Mouse (Mus musculus) lung, embryonic 14.5 days (tissue): Measurements from ENCODE around the gene Dnajc28. TPM values are rescaled to one million over a fixed set of nuclear protein-coding genes. Genes with fewer than 3 reads are reported as not detected.
A peak's percentile ranks its signal among the peaks of the same experiment; 100 is the strongest.

Experiments
- ATAC-seq: fragments of 200-750 bp; cut with Nextera tagmentation; 2 replicates; pipeline ENCODE4 v1.8.0; 2017; ENCODE audit warnings: mild to moderate bottlenecking, moderate TSS enrichment, moderate library complexity; ENCODE audit not compliant: insufficient read depth
- DNase-seq: peaks from one replicate; pipeline ENCODE4 v3.0.0-alpha.2; 2015
- H3K27ac ChIP-seq: fragments of 300-500 bp; sonication (generic); 2 replicates; pipeline ENCODE4 v1.5.1; 2014; ENCODE audit warnings: low read depth, mild to moderate bottlenecking, moderate library complexity
- H3K27me3 ChIP-seq: fragments of 300-500 bp; sonication (generic); 2 replicates; pipeline ENCODE4 v1.6.1; 2014; ENCODE audit warnings: low read length, control low read depth; ENCODE audit not compliant: insufficient read depth
- H3K36me3 ChIP-seq: fragments of 300-500 bp; sonication (generic); 2 replicates; pipeline ENCODE4 v1.6.1; 2014; ENCODE audit warnings: control low read depth; ENCODE audit not compliant: insufficient read depth
- H3K4me1 ChIP-seq: fragments of 300-500 bp; sonication (generic); 2 replicates; pipeline ENCODE4 v1.6.1; 2014; ENCODE audit warnings: antibody characterized with exemption, control low read depth; ENCODE audit not compliant: insufficient read depth
- H3K4me2 ChIP-seq: fragments of 300-500 bp; sonication (generic); 2 replicates; pipeline ENCODE4 v1.6.1; 2014; ENCODE audit warnings: mild to moderate bottlenecking
- H3K4me3 ChIP-seq: fragments of 300-500 bp; sonication (generic); 2 replicates; pipeline ENCODE4 v1.5.1; 2014; ENCODE audit warnings: low read depth, low read length
- H3K9ac ChIP-seq: fragments of 300-500 bp; sonication (generic); 2 replicates; pipeline ENCODE4 v1.6.1; 2014
- H3K9me3 ChIP-seq: fragments of 300-500 bp; sonication (generic); 2 replicates; pipeline ENCODE4 v1.6.1; 2016; ENCODE audit warnings: low read depth, low read length, control low read depth
- CTCF ChIP-seq: IDR thresholded peaks from 2 replicates; pipeline ENCODE4 v1.5.1; 2016; ENCODE audit warnings: antibody characterized with exemption, low read depth
- WGBS: fragments of 180-500 bp; shearing (Covaris S2); extraction: QIAGEN DNeasy Blood & Tissue Kit; methylation state at CpG from one replicate; pipeline ENCODE4 v1.1.7; 2014; 5-methylcytosine and 5-hydroxymethylcytosine counted together
- polyA plus RNA-seq: library from polyadenylated mRNA; unstranded; fragments of >200 nt; fragmentation: Nextera tagmentation; extraction: Ambion mirVana; gene quantifications from 2 replicates; pipeline ENCODE4 v1.2.1, GENCODE M21; 2014

Gene Dnajc28
- polyA plus RNA-seq, 1 experiment from 2014 or later, result 2.7 TPM

- no peak for ATAC-seq
Observed at GRCm38 (mm10) chr16:91655285-91655684, 36.5 kb upstream of the Dnajc28 start.

DNA sequence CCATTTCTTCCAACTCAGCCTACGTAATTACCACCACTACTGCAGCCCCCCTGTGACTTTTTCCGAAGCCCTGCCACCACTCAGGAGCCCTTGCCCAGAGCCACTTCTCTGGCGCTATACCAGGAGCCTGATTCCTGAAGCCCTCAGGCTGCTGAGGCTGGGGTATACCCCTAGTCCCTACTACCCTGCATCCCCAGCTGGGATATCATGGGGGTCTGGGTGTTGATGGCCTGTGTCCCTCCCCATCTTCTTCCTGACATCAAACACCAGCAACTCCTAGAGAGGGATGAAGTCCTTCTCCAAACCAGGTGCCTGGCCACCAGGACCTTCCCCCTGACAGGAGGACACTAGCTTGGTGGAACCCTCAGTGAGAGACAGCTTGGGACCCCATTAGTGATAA, 33.4 kb upstream of the Dnajc28 start:
- WGBS, result 88% methylated on average over 3 of the region's 3 CpGs
- Histone ChIP-seq H3K27me3 (no peaks in the 10 kb centered on the region), H3K4me3 (no peak overlapping the region), H3K9me3 (no peaks in the 10 kb centered on the region), H3K4me2 (no peak overlapping the region), H3K4me1 (no peaks in the 10 kb centered on the region), H3K36me3 (peaks cover 59% of the 10 kb centered on the region), H3K9ac (no peak overlapping the region), H3K27ac (no peak overlapping the region)
- DNase-seq, result no peak
- no peak for TF ChIP-seq CTCF
- no peak for ATAC-seq

More at GRCm38 (mm10) chr16:91655285-91655684, 36.5 kb upstream of the Dnajc28 start:
- WGBS, result 95% methylated on average over 9 of the region's 9 CpGs
- DNase-seq, result no peak
- Histone ChIP-seq H3K4me2 (no peak overlapping the region), H3K4me1 (no peaks in the 10 kb centered on the region), H3K9me3 (no peaks in the 10 kb centered on the region; the same call in 1 of the 2 replicates), H3K27me3 (no peaks in the 10 kb centered on the region), H3K4me3 (no peak overlapping the region), H3K36me3 (peaks cover 90% of the 10 kb centered on the region), H3K9ac (no peak overlapping the region), H3K27ac (no peak overlapping the region)
- no peak for TF ChIP-seq CTCF

GRCm38 (mm10) chr16:91649781-91650180, 31.0 kb upstream of the Dnajc28 start:
- ATAC-seq, result no peak
- no peaks in the 10 kb centered on the region for H3K9me3 ChIP-seq
- H3K27ac ChIP-seq, result no peak overlapping the region
- no peak for DNase-seq
- H3K27me3 ChIP-seq, result no peaks in the 10 kb centered on the region
- peaks cover 35% of the 10 kb centered on the region for H3K36me3 ChIP-seq
- peak overlapping the region; percentile 36; the same call in 1 of the 2 replicates for H3K4me2 ChIP-seq
- H3K4me1 ChIP-seq, result no peaks in the 10 kb centered on the region
- TF ChIP-seq CTCF, result no peak
- no peak overlapping the region for H3K9ac ChIP-seq
- H3K4me3 ChIP-seq, result no peak overlapping the region

DNA sequence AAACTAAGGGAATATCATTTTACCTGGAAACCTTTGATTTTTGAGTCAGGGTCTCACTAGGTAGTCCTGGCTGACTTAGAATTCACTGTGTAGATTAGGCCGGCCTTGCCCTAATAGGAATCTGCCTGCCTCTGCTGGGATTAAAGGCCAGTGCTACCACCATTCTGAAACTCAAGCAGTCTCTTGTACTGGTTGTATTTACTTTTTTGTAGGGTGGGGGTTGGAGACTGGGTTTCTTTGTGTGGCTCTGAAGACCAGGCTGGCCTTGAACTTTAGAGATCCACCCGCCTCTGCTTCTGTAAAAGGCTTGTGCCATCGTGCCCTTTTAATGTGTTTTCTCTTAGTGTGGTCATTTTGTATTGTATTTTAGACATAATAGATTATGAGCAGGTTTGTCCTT, 30.4 kb upstream of the Dnajc28 start:
- no peak for TF ChIP-seq CTCF
- no peaks in the 10 kb centered on the region for H3K4me1 ChIP-seq
- no peaks in the 10 kb centered on the region for H3K9me3 ChIP-seq
- ATAC-seq, result no peak
- peaks cover 31% of the 10 kb centered on the region for H3K36me3 ChIP-seq
- DNase-seq, result no peak
- 61% methylated on average over 3 of the region's 3 CpGs for WGBS
- H3K4me2 ChIP-seq, result peak overlapping the region; percentile 66
- peak overlapping the region; percentile 83 for H3K4me3 ChIP-seq
- peak overlapping the region; percentile 24; the same call in 1 of the 2 replicates for H3K9ac ChIP-seq
- H3K27me3 ChIP-seq, result no peaks in the 10 kb centered on the region
- H3K27ac ChIP-seq, result no peak overlapping the region

DNA sequence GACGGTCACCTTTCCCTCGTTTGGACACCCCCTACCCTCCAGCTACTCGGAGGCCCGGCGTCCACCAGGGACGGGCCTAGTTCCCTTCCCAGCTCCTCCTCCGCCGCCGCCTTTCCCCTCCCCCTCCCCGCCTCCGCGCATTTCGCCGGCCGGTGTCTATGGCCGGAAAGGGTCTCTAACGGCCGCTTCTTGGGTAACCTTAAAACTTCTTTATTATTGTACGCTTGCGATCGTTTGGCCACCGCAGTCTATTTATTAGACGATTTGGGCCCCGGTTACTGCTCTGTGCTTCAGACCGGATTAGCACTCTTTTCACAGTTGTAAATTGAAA, 29.4 kb upstream of the Dnajc28 start:
- DNase-seq (peak; percentile 78), ATAC-seq (peak; percentile 68)
- H3K4me3 ChIP-seq, result peak overlapping the region; percentile 83
- no peaks in the 10 kb centered on the region for H3K27me3 ChIP-seq
- peak overlapping the region; percentile 66 for H3K4me2 ChIP-seq
- TF ChIP-seq CTCF, result no peak
- peaks cover 21% of the 10 kb centered on the region for H3K36me3 ChIP-seq
- H3K27ac ChIP-seq, result peak overlapping the region; percentile 99
- H3K9me3 ChIP-seq, result no peaks in the 10 kb centered on the region
- H3K9ac ChIP-seq, result peak overlapping the region; percentile 93
- under 1% methylated on average over 25 of the region's 25 CpGs for WGBS
- H3K4me1 ChIP-seq, result no peaks in the 10 kb centered on the region

DNA sequence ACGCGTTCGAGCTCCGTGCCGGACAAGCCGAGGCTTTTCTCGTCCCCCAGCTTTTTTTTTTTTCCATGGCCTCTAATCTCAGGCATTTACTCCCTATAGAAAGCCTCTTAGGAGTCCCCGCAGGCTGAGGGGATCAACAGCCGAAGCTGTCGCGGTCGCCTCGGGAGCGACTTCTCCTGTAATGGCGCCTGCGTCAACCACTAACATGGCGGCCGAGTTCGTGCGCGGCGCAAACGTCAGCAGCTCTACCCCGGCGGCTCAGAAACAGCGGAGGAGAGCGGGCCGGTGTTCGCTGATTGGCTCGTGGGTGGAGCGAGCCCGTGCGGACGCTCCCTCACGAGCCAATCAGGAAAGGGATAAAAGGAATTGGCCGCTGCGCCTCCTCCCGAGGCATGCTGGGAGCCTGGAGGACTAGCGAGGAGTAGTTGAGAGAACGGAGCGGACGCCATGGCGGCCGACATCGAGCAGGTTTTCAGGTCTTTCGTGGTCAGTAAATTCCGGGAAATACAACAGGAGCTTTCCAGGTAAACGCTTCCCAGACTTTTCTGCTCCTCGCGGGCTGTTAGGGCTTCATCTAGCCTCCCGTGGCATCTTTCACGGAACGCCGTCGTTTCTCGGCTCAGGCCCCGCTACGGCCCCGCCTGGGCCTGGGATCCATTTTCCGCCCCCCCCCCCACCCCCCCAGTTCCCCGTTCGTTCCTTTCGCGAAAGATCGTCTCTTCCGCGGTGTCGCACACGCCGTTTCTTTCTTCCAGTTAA, 28.8 kb upstream of the Dnajc28 start, which contains the start of gene Son:
Son (plus strand) TSS at position 46 of the 759 bp plus-strand sequence.
- ATAC-seq (peak; percentile 96), DNase-seq (peak; percentile 99)
- H3K4me1 ChIP-seq, result no peaks in the 10 kb centered on the region
- peak within 1 kb of the TSS; percentile 99 for H3K27ac ChIP-seq
- no peaks in the 10 kb centered on the region for H3K9me3 ChIP-seq
- TF ChIP-seq CTCF, result no peak
- no peaks in the 10 kb centered on the region for H3K27me3 ChIP-seq
- peak within 1 kb of the TSS; percentile 83 for H3K4me3 ChIP-seq
- WGBS, result under 1% methylated on average over 69 of the region's 70 CpGs
- H3K4me2 ChIP-seq, result peak within 1 kb of the TSS; percentile 100
- peak within 1 kb of the TSS; percentile 93 for H3K9ac ChIP-seq
- H3K36me3 ChIP-seq, result peaks cover 22% of the 10 kb centered on the region

GRCm38 (mm10) chr16:91646681-91647419, 28.0 kb upstream of the Dnajc28 start, which contains the start of gene Gart:
Gene Gart, minus strand, starts transcription at chr16:91646952.
- DNase-seq, result peak; percentile 97
- peak within 1 kb of the TSS; percentile 93 for H3K9ac ChIP-seq
- H3K36me3 ChIP-seq, result peaks cover 22% of the 10 kb centered on the region
- H3K27me3 ChIP-seq, result no peaks in the 10 kb centered on the region
- under 1% methylated on average over 59 of the region's 59 CpGs for WGBS
- peak; percentile 93 for ATAC-seq
- peak within 1 kb of the TSS; percentile 99 for H3K27ac ChIP-seq
- no peaks in the 10 kb centered on the region for H3K9me3 ChIP-seq
- peak within 1 kb of the TSS; percentile 83 for H3K4me3 ChIP-seq
- peak within 1 kb of the TSS; percentile 100 for H3K4me2 ChIP-seq
- no peak for TF ChIP-seq CTCF
- H3K4me1 ChIP-seq, result no peaks in the 10 kb centered on the region
